Mouse (Mus musculus) ES-Bruce4 (cell line): ENCODE results near the gene Ifnk.
A peak's percentile ranks its signal among the peaks of the same experiment; 100 is the strongest.

Experiments used
- CTCF ChIP-seq: IDR thresholded peaks from one replicate; pipeline ENCODE4 v1.8.1; 2011; ENCODE audit warnings: low read depth, low read length
- EP300 ChIP-seq: IDR thresholded peaks from 2 replicates; pipeline ENCODE4 v1.6.1; 2011; ENCODE audit warnings: low read depth, low read length; ENCODE audit not compliant: insufficient read depth
- POLR2A ChIP-seq: IDR thresholded peaks from one replicate; pipeline ENCODE4 v1.8.1; 2011; ENCODE audit warnings: low read length; ENCODE audit not compliant: insufficient read depth

DNA sequence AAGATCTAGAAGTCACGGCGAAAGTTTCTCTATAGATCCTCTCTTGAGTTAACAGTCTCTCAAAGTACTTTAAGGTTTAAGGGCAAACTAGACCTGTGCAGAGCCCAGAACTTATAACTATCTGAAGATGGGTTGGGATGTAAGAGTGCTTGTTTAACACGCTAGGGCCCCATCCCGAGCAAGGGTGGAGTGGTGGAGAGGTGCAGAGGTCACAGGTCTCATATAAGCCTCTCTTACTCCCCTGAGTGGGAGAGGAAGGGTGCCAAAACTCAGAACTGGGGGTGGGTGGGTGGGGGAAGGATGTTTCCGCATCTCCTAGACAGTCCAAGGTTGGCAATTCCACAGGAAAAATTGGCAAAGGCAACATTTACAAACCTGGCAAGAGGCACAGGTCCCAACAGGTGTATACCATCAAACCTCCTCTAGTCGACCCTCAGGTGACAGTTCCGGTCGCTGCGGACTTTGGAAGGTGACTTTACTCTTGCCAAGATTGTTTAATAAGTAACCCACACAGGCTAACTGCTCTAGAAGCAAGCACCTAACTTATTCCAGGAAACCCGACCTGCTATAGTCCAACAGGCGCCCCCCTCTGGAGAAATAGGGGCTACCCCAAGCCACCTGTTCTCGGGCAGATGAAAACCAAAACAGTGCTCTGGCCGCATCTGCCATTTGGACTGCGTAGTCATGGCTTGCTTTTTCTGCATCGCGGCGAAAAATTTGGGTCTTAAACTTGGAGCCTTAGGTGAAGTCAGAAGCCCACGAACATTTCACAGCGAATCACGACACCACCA is 3.5 kb downstream of the Ifnk start:
- peak; percentile 44 for TF ChIP-seq CTCF
- TF ChIP-seq EP300 = no peak
- TF ChIP-seq POLR2A = no peak
